8 mouse cellular contexts compared by ENCODE assay signal in the genomic region with DNA sequence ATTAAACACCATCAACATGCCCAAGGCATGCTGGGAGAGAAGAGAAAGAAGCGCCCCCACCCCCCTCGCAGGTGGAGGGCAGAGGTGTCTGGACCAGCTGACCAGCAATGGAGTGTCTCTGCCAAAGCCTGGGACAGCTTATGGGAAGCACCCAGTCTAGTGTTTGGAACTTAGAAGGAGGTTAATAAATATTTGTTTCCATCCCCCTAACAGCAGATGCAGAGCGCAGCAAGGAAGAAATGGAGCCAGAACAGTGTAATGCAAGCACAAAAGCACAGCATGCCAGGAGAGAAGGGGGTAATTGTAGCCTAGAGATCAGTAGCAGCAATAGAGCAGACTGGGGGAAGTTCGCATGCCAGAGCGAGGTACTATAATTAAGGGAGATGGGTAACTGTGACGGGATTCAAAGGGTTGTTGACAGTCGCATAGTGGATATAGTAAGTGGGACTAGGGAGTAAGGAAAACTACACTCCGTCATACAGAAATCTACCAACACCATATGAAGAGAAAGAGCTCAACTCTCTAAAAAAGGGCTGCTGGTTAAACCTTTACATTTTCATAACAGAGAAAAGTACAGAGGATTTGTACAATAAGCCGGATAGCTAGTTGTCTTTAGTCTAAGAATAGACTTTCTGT. TPM values are rescaled to one million over a fixed set of nuclear protein-coding genes. Genes with fewer than 3 reads are reported as not detected.
A peak's percentile ranks its signal among the peaks of the same experiment; 100 is the strongest.
DNase-seq lines count a peak whose midpoint lies in the region; ATAC-seq lines count a peak whose summit lies in the region.

No protein-coding gene starts in this region.

- H3K36me3 ChIP-seq in lung, embryonic 16.5 days (ENCODE audit: control insufficient read depth, insufficient read depth, low read length), result no peaks in the 10 kb centered on the region
- H3K36me3 ChIP-seq in limb, embryonic 10.5 days, result no peaks in the 10 kb centered on the region
- no peaks in the 10 kb centered on the region for H3K36me3 ChIP-seq in stomach, embryonic 16.5 days (ENCODE audit: control insufficient read depth, insufficient read depth, low read length)

- ATAC-seq in lung, embryonic 16.5 days (ENCODE audit: low read depth), result no peak
- ATAC-seq in stomach, embryonic 16.5 days (ENCODE audit: insufficient read depth, low FRiP score), result no peak

- no peaks in the 10 kb centered on the region for H3K9me3 ChIP-seq in lung, embryonic 16.5 days (ENCODE audit: control insufficient read depth, low read length)
- no peaks in the 10 kb centered on the region for H3K9me3 ChIP-seq in limb, embryonic 10.5 days (replicated peaks)
- no peaks in the 10 kb centered on the region for H3K9me3 ChIP-seq in stomach, embryonic 16.5 days (replicated peaks; ENCODE audit: control insufficient read depth, low read length)

- H3K4me3 ChIP-seq in lung, embryonic 16.5 days (ENCODE audit: low read length), result no peak overlapping the region
- H3K4me3 ChIP-seq in limb, embryonic 10.5 days, result peak overlapping the region; percentile 91; the same call in 1 of the 2 replicates
- no peak overlapping the region for H3K4me3 ChIP-seq in stomach, embryonic 16.5 days (replicated peaks; ENCODE audit: low read length)

- H3K27me3 ChIP-seq in lung, embryonic 16.5 days (ENCODE audit: control insufficient read depth, insufficient read depth, low read depth, low read length), result no peaks in the 10 kb centered on the region
- no peaks in the 10 kb centered on the region for H3K27me3 ChIP-seq in limb, embryonic 10.5 days (ENCODE audit: low read depth, poor library complexity, severe bottlenecking)
- H3K27me3 ChIP-seq in stomach, embryonic 16.5 days (ENCODE audit: control insufficient read depth, insufficient read depth, low read length), result peaks cover 4% of the 10 kb centered on the region; the same call in 1 of the 2 replicates

- H3K9ac ChIP-seq in lung, embryonic 16.5 days (ENCODE audit: low read length), result no peak overlapping the region
- H3K9ac ChIP-seq in stomach, embryonic 16.5 days (ENCODE audit: low read length), result no peak overlapping the region

- H3K4me2 ChIP-seq in lung, embryonic 16.5 days (ENCODE audit: low read depth, low read length), result peak overlapping the region; percentile 12; the same call in 1 of the 2 replicates
- peak overlapping the region; percentile 5; the same call in 1 of the 2 replicates for H3K4me2 ChIP-seq in stomach, embryonic 16.5 days (ENCODE audit: low read depth, low read length)

- WGBS in lung, embryonic 16.5 days, result 17% methylated on average over 9 of the region's 9 CpGs
- WGBS in limb, embryonic 10.5 days, result 7% methylated on average over 9 of the region's 9 CpGs
- 17% methylated on average over 9 of the region's 9 CpGs for WGBS in stomach, embryonic 16.5 days

- peak; percentile 39 for DNase-seq in cerebellum, adult 11-12 months
- no peak for DNase-seq in cerebellum, adult 11 months
- DNase-seq in lung, postnatal 4 days, result no peak
- no peak for DNase-seq in limb, embryonic 10.5 days (ENCODE audit: low spot score)
- DNase-seq in frontal cortex, adult 2 months (ENCODE audit: extremely low spot score in 1 of 2, low spot score in 1 of 2), result no peak
- DNase-seq in urinary bladder, postnatal 10 days (ENCODE audit: low spot score), result no peak

- peaks cover 10% of the 10 kb centered on the region; the same call in 1 of the 2 replicates for H3K4me1 ChIP-seq in lung, embryonic 16.5 days (replicated peaks; ENCODE audit: control insufficient read depth, insufficient read depth, low read length)
- peaks cover 38% of the 10 kb centered on the region for H3K4me1 ChIP-seq in limb, embryonic 10.5 days
- peaks cover 15% of the 10 kb centered on the region for H3K4me1 ChIP-seq in stomach, embryonic 16.5 days (ENCODE audit: control insufficient read depth, insufficient read depth, low read length)

- no peak overlapping the region for H3K27ac ChIP-seq in lung, embryonic 16.5 days (ENCODE audit: low read length)
- H3K27ac ChIP-seq in limb, embryonic 10.5 days, result no peak overlapping the region
- H3K27ac ChIP-seq in stomach, embryonic 16.5 days (ENCODE audit: low read length), result no peak overlapping the region

RNA-seq across cellular contexts. Expression of gene Peli2, which starts 1.5 kb away (rescaled TPM):
- 15.3 and 15.8 TPM in 2 replicates for polyA plus RNA-seq in lung, embryonic 16.5 days (2015; fragmentation: Nextera tagmentation; extraction: Ambion mirVana)
- polyA plus RNA-seq in limb, embryonic 10.5 days (2016; fragmentation: Nextera tagmentation; extraction: Ambion mirVana), result 5.4 and 7.3 TPM in 2 replicates
- 6.3 TPM in 2 replicates for polyA plus RNA-seq in stomach, embryonic 16.5 days (2015; fragmentation: Nextera tagmentation; extraction: Ambion mirVana)
- polyA plus RNA-seq in frontal cortex, adult 2 months (2012; rRNA removed), result 28.5 and 30.9 TPM in 2 replicates
